Mouse (Mus musculus) mesoderm, embryonic 11.5 days (tissue): ENCODE results near the gene Clip4.

Source experiments
- DNase-seq: peaks from one replicate; pipeline ENCODE4 v3.0.0-alpha.2; 2012; ENCODE audit warnings: low read depth, low spot score

Clip4 gene

DNA sequence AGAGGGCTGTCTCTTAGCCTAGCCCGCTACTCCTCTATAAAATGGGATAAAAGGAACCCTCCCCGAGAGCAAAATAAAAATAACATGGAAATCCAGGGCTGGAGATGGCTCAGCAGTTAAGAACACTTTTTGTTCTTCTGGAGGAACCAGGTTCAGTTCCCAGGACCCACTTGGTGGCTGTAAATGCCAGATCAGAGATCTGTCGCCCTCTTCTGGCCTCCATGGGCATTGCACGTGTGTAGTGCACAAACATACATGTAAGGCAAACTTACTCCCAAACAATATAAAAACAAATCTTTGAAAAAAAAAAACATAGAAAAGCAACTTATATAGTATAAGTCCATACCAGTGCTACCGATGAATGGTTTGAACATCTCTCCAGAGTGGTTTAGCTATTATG, 104.7 kb downstream of the Clip4 start:
- peak; percentile 34 for DNase-seq

DNA sequence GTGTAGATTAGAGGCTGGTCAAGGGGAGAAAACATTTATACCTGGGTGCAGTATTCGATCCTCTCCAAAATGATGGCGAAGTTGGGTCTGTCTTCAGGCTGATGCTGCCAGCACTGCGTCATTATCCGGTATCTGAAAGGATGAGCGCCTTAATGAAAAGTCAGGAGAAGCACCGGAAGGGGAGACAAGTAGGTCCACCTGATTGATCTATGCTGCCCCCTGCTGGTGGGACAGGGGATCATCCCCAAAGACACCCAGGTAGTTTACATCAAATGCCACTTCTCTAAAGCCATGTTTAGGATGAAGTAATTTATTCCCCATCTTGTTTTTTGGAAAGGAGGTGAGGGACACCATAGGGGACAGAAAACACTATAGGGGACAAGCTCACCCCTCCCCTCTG, 105.8 kb downstream of the Clip4 start:
- DNase-seq, result peak; percentile 49

DNA sequence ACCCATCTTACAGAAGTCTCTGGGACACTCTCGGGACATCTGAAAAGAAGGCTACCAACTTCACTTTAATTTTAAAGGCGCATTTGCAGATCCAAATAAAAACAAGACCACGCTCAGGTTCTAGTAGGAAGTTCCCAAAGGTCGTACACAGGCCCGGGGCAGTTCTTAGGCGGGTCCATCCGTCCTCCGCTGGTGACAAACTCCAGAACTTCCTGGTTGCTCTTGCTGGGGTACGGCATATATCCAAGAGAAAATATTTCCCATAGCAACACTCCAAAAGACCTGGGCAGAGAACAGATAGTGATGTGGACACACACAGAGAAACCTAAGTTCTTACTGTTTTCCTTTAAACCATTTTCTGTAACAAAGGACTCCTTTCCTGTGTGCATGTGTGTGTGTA, 106.5 kb downstream of the Clip4 start:
- DNase-seq, result no peak

DNA sequence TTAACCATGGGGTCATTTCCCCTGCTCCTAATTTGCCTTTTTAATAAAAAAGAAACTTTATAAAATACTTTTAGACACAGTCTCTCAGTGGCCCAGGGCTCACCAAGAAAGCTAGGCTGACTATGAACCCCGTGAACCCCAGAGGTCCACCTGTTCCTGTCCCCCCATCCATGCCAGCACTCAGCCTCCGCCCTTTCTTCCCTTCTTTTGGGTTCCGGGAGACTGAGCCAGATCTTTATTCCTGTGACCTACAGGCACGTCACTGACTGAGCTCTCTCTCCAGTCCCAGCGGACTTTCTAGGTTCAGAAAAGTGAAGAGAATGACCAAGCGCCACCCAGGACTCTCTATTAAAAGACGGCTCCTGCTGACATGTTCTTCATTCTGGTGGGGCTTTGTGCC, 107.2 kb downstream of the Clip4 start:
- DNase-seq, result no peak

DNA sequence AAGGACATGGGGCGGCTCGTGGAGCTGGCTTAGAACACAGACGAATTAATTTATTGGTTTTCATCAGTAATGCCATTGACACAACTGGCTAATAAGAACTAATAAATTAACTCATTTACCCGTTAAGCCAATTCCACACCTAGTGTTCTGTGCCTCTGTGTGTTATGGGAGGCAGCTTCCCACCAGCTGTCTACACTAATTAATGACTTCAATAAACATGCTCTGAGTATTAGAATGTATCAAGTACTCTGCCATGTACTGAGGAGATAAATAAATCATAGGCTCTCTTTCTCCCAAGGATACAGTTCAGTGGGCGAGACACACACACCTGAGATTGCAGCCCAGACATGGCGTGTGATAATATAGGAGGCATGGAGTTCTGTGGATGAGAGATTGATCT, 113.1 kb downstream of the Clip4 start:
- no peak for DNase-seq

DNA sequence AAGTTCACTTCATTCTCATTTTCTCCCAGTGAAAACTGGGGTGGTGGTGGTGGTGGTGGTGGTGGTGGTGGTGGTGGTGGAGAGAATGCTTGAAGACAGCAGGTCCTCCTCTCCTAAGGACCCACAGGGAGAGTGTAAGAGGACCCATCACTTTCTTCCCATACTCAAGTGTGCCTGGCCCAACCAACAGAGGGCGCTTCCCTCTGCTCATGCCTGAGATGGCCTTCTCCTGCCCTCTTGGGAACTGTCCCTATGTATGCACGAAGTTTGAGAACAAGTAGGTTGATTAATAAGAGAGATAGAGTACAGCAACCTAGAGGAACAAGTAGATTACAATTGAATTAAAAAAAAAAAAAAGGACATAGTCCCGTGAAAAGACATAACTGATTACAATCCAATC, 140.8 kb downstream of the Clip4 start:
- no peak for DNase-seq

DNA sequence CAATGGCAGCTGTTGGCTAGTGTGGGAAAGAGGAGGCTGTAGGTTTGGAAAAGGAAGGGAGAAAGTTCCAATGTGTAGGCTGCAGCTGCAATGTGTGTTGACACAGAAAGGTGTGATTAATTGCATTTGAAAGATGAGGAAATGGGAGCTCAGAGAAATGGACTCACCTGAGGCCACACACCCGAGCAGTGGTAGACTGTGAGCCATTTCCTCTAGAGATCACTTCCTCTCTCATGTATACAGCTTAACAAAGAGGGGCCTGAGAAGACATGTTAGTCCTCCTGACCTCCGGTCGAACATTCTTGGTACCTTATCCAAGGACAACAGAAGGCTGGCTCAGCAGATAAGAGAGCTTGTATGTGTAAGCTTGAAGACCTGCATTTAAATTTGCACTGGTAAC, 144.9 kb downstream of the Clip4 start:
- no peak for DNase-seq
